In genomic region chr9:123796174-123796573, GRCm38 (mm10) we compare ENCODE assay signal across 9 mouse cellular contexts. TPM values are rescaled to one million over a fixed set of nuclear protein-coding genes. Genes with fewer than 3 reads are reported as not detected.
DNase-seq lines count a peak whose midpoint lies in the region; ATAC-seq lines count a peak whose summit lies in the region.
"Had no signal": no experiment of that assay in that cellular context is flagged by ENCODE, and none has a peak within 500 bp of the region (broad histone marks: within the 10 kb centered on the region; RNA-seq: fewer than 3 reads in every experiment).

No protein-coding gene starts in this region.

- no peak overlapping the region for H3K9ac ChIP-seq in hindbrain, embryonic 14.5 days
- no peak overlapping the region for H3K9ac ChIP-seq in midbrain, embryonic 11.5 days (ENCODE audit: low read length)
- H3K9ac ChIP-seq: limb, embryonic 13.5 days had no signal

- WGBS in hindbrain, embryonic 14.5 days: 75% methylated on average over 3 of the region's 3 CpGs
- WGBS in midbrain, embryonic 11.5 days: 68% methylated on average over 3 of the region's 3 CpGs

- no peak overlapping the region for H3K4me3 ChIP-seq in hindbrain, embryonic 14.5 days (replicated peaks; ENCODE audit: low read length)
- H3K4me3 ChIP-seq in midbrain, embryonic 11.5 days (ENCODE audit: low read depth, low read length): no peak overlapping the region
- H3K4me3 ChIP-seq: limb, embryonic 13.5 days had no signal

- H3K27ac ChIP-seq in hindbrain, embryonic 14.5 days: no peak overlapping the region
- H3K27ac ChIP-seq in midbrain, embryonic 11.5 days (ENCODE audit: low read depth, low read length): no peak overlapping the region
- H3K27ac ChIP-seq: limb, embryonic 13.5 days had no signal

- H3K9me3 ChIP-seq in hindbrain, embryonic 14.5 days (ENCODE audit: control insufficient read depth, low read length): no peaks in the 10 kb centered on the region
- H3K9me3 ChIP-seq in midbrain, embryonic 11.5 days (ENCODE audit: control insufficient read depth, low read length): no peaks in the 10 kb centered on the region
- H3K9me3 ChIP-seq: limb, embryonic 13.5 days had no signal

- no peak for ATAC-seq in hindbrain, embryonic 14.5 days (ENCODE audit: low FRiP score)
- ATAC-seq in midbrain, embryonic 11.5 days (ENCODE audit: low FRiP score): 0 out of 2 replicates have a peak, but pooled peaks have one; percentile 33

- H3K4me1 ChIP-seq in hindbrain, embryonic 14.5 days (replicated peaks; ENCODE audit: control insufficient read depth, insufficient read depth, low read length): no peaks in the 10 kb centered on the region
- no peaks in the 10 kb centered on the region for H3K4me1 ChIP-seq in midbrain, embryonic 11.5 days (ENCODE audit: control insufficient read depth, insufficient read depth, low read length)
- H3K4me1 ChIP-seq: limb, embryonic 13.5 days had no signal

- no peaks in the 10 kb centered on the region for H3K27me3 ChIP-seq in hindbrain, embryonic 14.5 days (ENCODE audit: control insufficient read depth, insufficient read depth, low read length)
- no peaks in the 10 kb centered on the region for H3K27me3 ChIP-seq in midbrain, embryonic 11.5 days (ENCODE audit: control insufficient read depth, insufficient read depth, low read length)
- H3K27me3 ChIP-seq: limb, embryonic 13.5 days had no signal

- intact Hi-C loops in heart, postnatal 25 days (cut with DNase I): loop anchor here (2.0 to 10.0 kb wide), 3 partner anchors 131 to 211 kb away; no protein-coding TSS in a partner anchor

- H3K4me2 ChIP-seq in hindbrain, embryonic 14.5 days (replicated peaks): no peak overlapping the region
- no peak overlapping the region for H3K4me2 ChIP-seq in midbrain, embryonic 11.5 days
- H3K4me2 ChIP-seq: limb, embryonic 13.5 days had no signal

- peaks cover 61% of the 10 kb centered on the region for H3K36me3 ChIP-seq in hindbrain, embryonic 14.5 days (replicated peaks; ENCODE audit: control insufficient read depth, insufficient read depth)
- peaks cover 6% of the 10 kb centered on the region; the same call in 1 of the 2 replicates for H3K36me3 ChIP-seq in midbrain, embryonic 11.5 days (ENCODE audit: control insufficient read depth, insufficient read depth, low read length)

- DNase-seq in heart, adult 8-10 months (ENCODE audit: low spot score): peak; percentile 48
- DNase-seq in heart, postnatal 25 days (ENCODE audit: low spot score): no peak
- DNase-seq in MN1 (ENCODE audit: low spot score): peak; percentile 42
- DNase-seq in embryo, embryonic 10 days (ENCODE audit: low spot score): peak; percentile 60
- peak; percentile 66 for DNase-seq in hindbrain, embryonic 14.5 days (ENCODE audit: low spot score)
- DNase-seq in left cerebral cortex, adult 18-20 months (ENCODE audit: low spot score in 2 of 2): peak; percentile 25 to 34
- DNase-seq in midbrain, embryonic 11.5 days (ENCODE audit: low spot score, missing footprints): peak; percentile 89
- peak; percentile 33 to 37 for DNase-seq in spleen, postnatal 36 days (ENCODE audit: low spot score in 2 of 2)

RNA-seq across cellular contexts. Expression of gene Cxcr6, which starts 10.1 kb away (rescaled TPM):
- under 1 TPM in 2 of 4 experiments, not detected in 2; 0.22 TPM for total RNA-seq in heart, adult 8-10 months (2022)
- under 1 TPM in 1 of 2 experiments, not detected in 1; 0.21 TPM for total RNA-seq in heart, postnatal 25 days (2021)
- 0.14 and 0.23 TPM in 2 replicates for polyA plus RNA-seq in hindbrain, embryonic 14.5 days (2014; fragmentation: Nextera tagmentation; extraction: Ambion mirVana)
- not detected for total RNA-seq in left cerebral cortex, adult 18-20 months (2021)
- 0.16 and 0.19 TPM in 2 replicates for polyA plus RNA-seq in midbrain, embryonic 11.5 days (2014; fragmentation: Nextera tagmentation; extraction: Ambion mirVana)

RNA-seq across cellular contexts. Expression of gene Fyco1, which starts 55.5 kb away (rescaled TPM):
- total RNA-seq in heart, adult 8-10 months (2022): 100 to 1,000 TPM; 277 to 295 (median 286) TPM
- 100 to 1,000 TPM; 262 to 274 TPM for total RNA-seq in heart, postnatal 25 days (2021)
- polyA plus RNA-seq in hindbrain, embryonic 14.5 days (2014; fragmentation: Nextera tagmentation; extraction: Ambion mirVana): 8.4 and 12.7 TPM in 2 replicates
- 10 to 100 TPM; 25.7 to 25.8 TPM for total RNA-seq in left cerebral cortex, adult 18-20 months (2021)
- 6.7 and 7.8 TPM in 2 replicates for polyA plus RNA-seq in midbrain, embryonic 11.5 days (2014; fragmentation: Nextera tagmentation; extraction: Ambion mirVana)

Comparison
In these comparisons a context has a peak if more than half of its experiments do, and no peak if none do; other contexts are left out.
1. RNA of gene Fyco1, which starts 55.5 kb away (total RNA-seq): 277 to 295 TPM in heart, adult 8-10 months and 262 to 274 TPM in heart, postnatal 25 days; 25.7 to 25.8 TPM in left cerebral cortex, adult 18-20 months; every median in the first group is over 4 times any median in the second.